Mouse (Mus musculus) thymus, adult 2 months (tissue): ENCODE data around the gene Nr3c2.

Source experiments
- CTCF ChIP-seq: fragments of 200-500 bp; IDR thresholded peaks from 2 replicates; pipeline ENCODE4 v1.5.1; 2012; ENCODE audit warnings: mild to moderate bottlenecking, control low read depth, low read length, moderate library complexity, borderline replicate concordance; ENCODE audit not compliant: control insufficient read depth, poor library complexity, insufficient read depth; ENCODE audit errors: extremely low read depth
- POLR2A ChIP-seq: fragments of 200-500 bp; IDR thresholded peaks from 2 replicates; pipeline ENCODE4 v1.6.1; 2012; ENCODE audit warnings: mild to moderate bottlenecking, low read length, control low read depth, moderate library complexity; ENCODE audit not compliant: control insufficient read depth, poor library complexity, insufficient read depth; ENCODE audit errors: extremely low read depth

DNA sequence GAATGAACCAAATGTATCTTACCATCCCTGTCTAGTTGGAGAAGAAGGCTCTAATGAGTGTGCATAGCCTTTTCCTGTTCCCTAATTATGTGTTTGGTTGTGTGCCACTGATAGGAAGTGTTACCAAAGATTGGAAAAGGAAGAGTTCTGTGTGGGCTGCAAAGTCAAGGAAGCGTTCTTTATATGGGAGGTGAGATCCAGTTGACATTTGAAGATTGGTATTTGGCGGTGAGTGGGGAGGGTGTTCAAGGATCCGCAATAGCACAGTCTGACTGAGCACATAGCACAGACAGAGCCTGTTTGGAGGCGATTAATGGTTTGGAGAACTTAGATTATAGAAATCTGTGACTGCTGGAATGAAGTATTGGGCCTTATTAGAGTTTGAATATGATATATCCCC lies 24.9 kb downstream of the Nr3c2 start:
- TF ChIP-seq CTCF (no peak), POLR2A (no peak)
